Mouse (Mus musculus): Measurements from ENCODE around the gene Grik5.

GRCm38 (mm10) chr7:25087972-25088371 is 15.8 kb upstream of the Grik5 start:
- TF ChIP-seq GATA1 (IDR thresholded peaks at IDR 0.05; ENCODE audit: low read length), result no peak
- no peak for TF ChIP-seq TAL1 (IDR thresholded peaks at IDR 0.05; ENCODE audit: low read length)

Data from erythroblast, embryonic 14.5 days (primary cell).